Mouse (Mus musculus): ENCODE measurements around the gene Anxa5. TPM values are rescaled to one million over a fixed set of nuclear protein-coding genes. Genes with fewer than 3 reads are reported as not detected.

Anxa5 gene
- total RNA-seq, 2 experiments from 2014 or later, result 54.5 to 59.8 TPM

DNA sequence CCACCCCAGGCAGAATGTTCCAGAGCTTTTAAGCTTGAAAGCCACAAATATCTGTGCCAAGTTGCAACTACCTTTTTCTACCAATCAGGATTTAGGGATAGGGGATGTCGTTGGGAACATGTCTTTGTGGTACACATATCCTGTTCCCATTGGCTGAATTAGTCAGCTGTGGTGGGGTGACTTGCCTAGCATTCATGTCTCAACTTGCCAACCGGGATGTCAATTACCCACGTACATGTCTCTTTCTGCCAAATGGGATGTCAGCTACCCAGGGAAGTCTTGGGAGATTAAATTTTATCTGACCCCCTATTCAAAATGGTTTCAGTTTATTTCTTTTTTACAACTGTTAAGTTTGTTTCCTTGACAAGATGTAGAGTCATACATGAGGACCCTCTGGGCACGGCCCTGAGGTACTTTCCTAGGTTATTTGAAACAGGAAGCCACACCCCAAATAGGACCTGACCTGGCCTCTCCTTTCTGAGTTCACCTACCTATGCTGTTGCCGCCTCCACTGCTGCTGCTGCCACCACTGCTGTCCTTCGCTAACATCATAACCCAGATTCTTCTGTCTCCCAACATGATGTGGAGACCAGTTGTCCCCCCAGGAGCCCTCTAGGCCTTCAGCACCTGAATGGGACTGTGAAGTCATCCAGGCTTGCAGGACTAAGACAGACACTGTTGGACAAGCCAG lies 13.3 kb upstream of the Anxa5 start:
- no peak for DNase-seq (ENCODE audit: extremely low spot score in 1 of 2, low spot score in 1 of 2)

DNA sequence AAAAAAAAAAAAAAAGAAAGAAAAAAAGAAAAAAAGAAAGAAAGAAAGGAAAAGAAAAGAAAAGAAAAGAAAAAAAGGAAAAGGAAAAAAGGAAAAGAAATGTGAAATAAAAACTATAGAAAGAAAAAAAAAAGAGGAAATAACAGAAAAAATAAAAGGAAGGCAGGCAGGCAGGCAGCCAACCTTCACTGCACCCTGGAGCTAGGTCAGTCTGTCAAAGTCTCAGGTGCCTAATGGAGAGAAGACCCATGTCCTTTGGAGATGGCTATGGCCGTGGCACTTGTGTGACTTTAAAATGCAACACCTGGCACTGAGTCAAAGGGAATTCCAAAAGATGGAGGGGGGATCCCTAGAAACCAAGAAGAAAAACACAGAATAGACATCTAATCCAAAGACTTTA lies 12.7 kb upstream of the Anxa5 start:
- DNase-seq (ENCODE audit: extremely low spot score in 1 of 2, low spot score in 1 of 2), result no peak

GRCm38 (mm10) chr3:36486881-36487280 lies 11.2 kb upstream of the Anxa5 start:
- DNase-seq (ENCODE audit: extremely low spot score in 1 of 2, low spot score in 1 of 2), result no peak

DNA sequence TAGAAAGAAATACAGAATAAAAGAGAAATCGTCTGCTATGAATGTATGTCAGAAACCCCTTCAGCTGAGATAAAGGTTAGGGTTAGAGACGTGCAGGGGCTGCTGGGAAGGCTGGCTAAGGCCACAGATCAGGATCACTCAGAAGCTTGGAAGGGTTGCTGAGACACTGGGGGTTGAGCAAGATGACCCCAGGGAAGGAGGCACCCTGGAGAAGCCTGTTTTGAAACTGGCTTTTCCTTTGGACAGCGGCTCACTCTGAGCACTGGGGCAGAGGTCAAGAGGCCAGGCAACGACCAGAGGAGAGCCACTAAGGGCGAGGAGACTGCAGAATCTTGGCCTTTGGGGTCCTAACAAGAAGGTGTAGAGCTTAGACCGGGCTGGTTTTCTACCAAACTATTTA lies 10.5 kb upstream of the Anxa5 start:
- DNase-seq (ENCODE audit: extremely low spot score in 1 of 2, low spot score in 1 of 2), result no peak

DNA sequence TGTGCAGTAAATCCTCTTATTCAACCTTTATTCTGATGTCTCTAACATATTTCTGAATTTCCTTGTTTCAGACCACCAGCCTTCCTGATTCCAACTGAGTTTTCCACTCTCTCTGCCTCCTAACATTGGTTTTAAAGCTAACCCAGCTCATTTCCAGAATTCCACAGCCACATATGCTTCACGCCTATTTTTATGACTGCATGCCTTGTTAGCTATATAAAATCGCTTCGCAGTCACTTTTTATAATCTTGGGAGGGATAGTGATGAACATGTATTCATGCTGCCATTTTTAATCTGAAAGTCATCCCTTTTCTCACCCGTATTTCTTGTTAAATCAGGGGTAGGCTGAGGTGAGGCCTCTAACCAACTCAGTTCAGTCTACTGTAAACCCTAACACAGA lies 8.6 kb upstream of the Anxa5 start:
- DNase-seq (ENCODE audit: extremely low spot score in 1 of 2, low spot score in 1 of 2), result no peak

GRCm38 (mm10) chr3:36482940-36483339 lies 7.2 kb upstream of the Anxa5 start:
- no peak for DNase-seq (ENCODE audit: extremely low spot score in 1 of 2, low spot score in 1 of 2)

- DNase-seq (ENCODE audit: extremely low spot score in 1 of 2, low spot score in 1 of 2), result peak in 1 of 2 experiments; percentile 8
These were observed 6.1 kb upstream of the Anxa5 start for GRCm38 (mm10) chr3:36481776-36482193.

DNA sequence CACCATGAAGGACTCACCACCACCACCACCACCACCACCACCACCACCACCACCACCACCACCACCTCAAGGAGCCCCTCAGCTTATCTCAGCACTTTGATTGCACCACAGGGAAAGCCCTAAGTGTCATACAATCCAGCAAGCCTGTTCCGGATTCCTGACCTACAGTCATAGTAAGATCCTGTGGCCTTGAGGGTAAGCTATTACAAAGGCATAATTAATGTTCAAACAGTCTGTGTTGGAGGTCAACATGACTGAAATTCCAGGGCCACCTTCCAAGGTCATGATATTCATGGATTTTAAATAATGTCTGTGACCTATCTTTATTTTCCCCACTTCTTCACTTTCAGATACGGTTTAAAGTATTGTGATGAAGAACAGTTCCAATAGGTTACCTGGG lies 4.8 kb upstream of the Anxa5 start:
- no peak for DNase-seq (ENCODE audit: extremely low spot score in 1 of 2, low spot score in 1 of 2)

DNA sequence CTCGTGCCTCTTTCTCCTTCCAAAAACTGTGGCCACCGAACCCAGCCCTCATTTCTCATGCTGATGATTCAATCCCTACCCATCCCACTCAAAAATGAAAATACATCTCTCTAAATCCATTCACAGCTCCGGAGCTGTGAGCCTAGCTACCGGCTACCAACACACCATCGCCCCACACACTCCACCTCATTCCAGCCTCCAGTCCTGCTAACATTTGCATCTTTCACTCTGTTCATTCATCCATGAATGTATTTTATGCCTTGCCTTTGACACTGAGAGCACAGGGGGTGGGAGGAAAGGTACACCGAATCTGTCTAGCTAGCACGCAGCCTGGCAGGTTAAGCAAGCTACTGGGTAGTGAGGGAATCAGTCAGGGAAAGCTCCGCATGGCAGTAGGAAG lies 3.1 kb upstream of the Anxa5 start:
- DNase-seq (ENCODE audit: extremely low spot score in 1 of 2, low spot score in 1 of 2), result no peak

- no peak for DNase-seq (ENCODE audit: extremely low spot score in 1 of 2, low spot score in 1 of 2)
These were observed 814 bp upstream of the Anxa5 start for GRCm38 (mm10) chr3:36476261-36477155.

GRCm38 (mm10) chr3:36474938-36475483 lies 683 bp downstream of the Anxa5 start:
- peak in 1 of 2 experiments; percentile 10 for DNase-seq (ENCODE audit: extremely low spot score in 1 of 2, low spot score in 1 of 2)

DNA sequence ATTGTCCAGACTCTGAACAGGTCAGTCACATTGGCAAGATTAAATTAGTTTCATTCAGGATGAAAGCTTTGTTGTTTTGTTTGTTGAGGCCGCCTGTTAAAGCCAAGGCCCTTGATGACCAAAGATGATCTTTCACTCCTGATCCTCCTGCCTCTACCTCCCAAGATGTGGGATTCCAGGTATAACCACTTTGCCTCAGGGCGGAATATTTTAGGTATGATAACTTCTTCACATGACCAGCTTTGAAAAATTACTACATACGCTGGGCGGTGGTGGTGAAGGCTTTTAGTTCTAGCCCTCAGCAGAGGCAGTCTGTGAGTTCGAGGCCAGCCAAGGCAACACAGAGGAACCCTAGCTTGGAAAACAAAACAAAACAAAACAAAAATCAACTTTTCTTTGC lies 1.3 kb downstream of the Anxa5 start:
- DNase-seq (ENCODE audit: extremely low spot score in 1 of 2, low spot score in 1 of 2), result no peak

GRCm38 (mm10) chr3:36473222-36473621 lies 2.5 kb downstream of the Anxa5 start:
- DNase-seq (ENCODE audit: extremely low spot score in 1 of 2, low spot score in 1 of 2), result no peak

GRCm38 (mm10) chr3:36471856-36472255 lies 3.8 kb downstream of the Anxa5 start:
- DNase-seq (ENCODE audit: extremely low spot score in 1 of 2, low spot score in 1 of 2), result no peak

DNA sequence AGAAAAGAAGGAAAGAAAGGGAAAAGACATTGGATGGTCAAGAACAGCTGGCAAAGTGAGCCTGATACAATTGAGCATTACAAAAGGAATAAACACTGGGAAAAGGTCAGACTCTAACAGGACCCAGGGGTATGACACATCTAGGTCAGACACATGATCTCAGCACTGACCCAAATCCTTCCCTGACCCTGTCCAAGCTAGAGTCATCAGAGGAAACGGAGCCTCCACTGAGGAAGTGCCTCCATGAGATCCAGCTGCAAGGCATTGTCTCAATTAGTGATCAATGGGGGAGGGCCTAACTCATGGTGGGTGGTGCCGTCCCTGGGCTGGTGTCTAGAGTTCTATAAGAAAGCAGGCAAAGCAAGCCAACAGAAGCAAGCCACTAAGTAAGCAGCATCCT lies 6.8 kb downstream of the Anxa5 start:
- no peak for DNase-seq (ENCODE audit: extremely low spot score in 1 of 2, low spot score in 1 of 2)

- no peak for DNase-seq (ENCODE audit: extremely low spot score in 1 of 2, low spot score in 1 of 2)
These were observed 8.1 kb downstream of the Anxa5 start for GRCm38 (mm10) chr3:36467632-36468031.

GRCm38 (mm10) chr3:36465538-36465937 lies 10.2 kb downstream of the Anxa5 start:
- DNase-seq (ENCODE audit: extremely low spot score in 1 of 2, low spot score in 1 of 2), result no peak

- DNase-seq (ENCODE audit: extremely low spot score in 1 of 2, low spot score in 1 of 2), result no peak
These were observed 13.3 kb downstream of the Anxa5 start for GRCm38 (mm10) chr3:36462348-36462747.

- no peak for DNase-seq (ENCODE audit: extremely low spot score in 1 of 2, low spot score in 1 of 2)
These were observed 13.9 kb downstream of the Anxa5 start for GRCm38 (mm10) chr3:36461819-36462218.

GRCm38 (mm10) chr3:36460717-36461116 lies 15.0 kb downstream of the Anxa5 start:
- no peak for DNase-seq (ENCODE audit: extremely low spot score in 1 of 2, low spot score in 1 of 2)

- no peak for DNase-seq (ENCODE audit: extremely low spot score in 1 of 2, low spot score in 1 of 2)
These were observed 20.1 kb downstream of the Anxa5 start for GRCm38 (mm10) chr3:36455566-36455965.

Measured in layer of hippocampus, postnatal 25 days (tissue).